Mouse (Mus musculus) erythroblast, embryonic 14.5 days (primary cell): ENCODE results near the gene Ndrg3.

Experiments
- GATA1 ChIP-seq: IDR thresholded peaks from 2 replicates; pipeline ENCODE4 v1.6.1; 2012; ENCODE audit warnings: low read length, inconsistent platforms, mixed read lengths
- TAL1 ChIP-seq: IDR thresholded peaks from 3 replicates; pipeline ENCODE4 v1.6.1; 2012; ENCODE audit warnings: low read length, inconsistent platforms, mixed read lengths

- TF ChIP-seq TAL1 (peak; percentile 74), GATA1 (peak; percentile 49; the same call in 1 of the 2 replicates)
These were observed 35.5 kb downstream of the Ndrg3 start for GRCm38 (mm10) chr2:156956306-156956705.
